Mouse (Mus musculus) forebrain, embryonic 14.5 days (tissue): ENCODE results near the gene Mroh2a. TPM values are rescaled to one million over a fixed set of nuclear protein-coding genes. Genes with fewer than 3 reads are reported as not detected.

Experiments
- ATAC-seq: fragments of 200-750 bp; cut with Nextera tagmentation; 2 replicates; pipeline ENCODE4 v1.8.0; 2017; ENCODE audit warnings: mild to moderate bottlenecking, moderate library complexity
- DNase-seq: peaks from one replicate; pipeline ENCODE4 v3.0.0-alpha.2; 2015; ENCODE audit warnings: low spot score
- H3K27ac ChIP-seq: fragments of 300-500 bp; sonication (generic); 2 replicates; pipeline ENCODE4 v1.5.1; 2014; ENCODE audit warnings: low read depth, mild to moderate bottlenecking, control low read depth, low read length, moderate library complexity
- H3K27me3 ChIP-seq: fragments of 300-500 bp; sonication (generic); replicated peaks from 2 replicates; pipeline ENCODE4 v1.6.1; 2014; ENCODE audit warnings: low read length, control low read depth, mixed read lengths; ENCODE audit not compliant: control insufficient read depth, insufficient read depth
- H3K36me3 ChIP-seq: fragments of 300-500 bp; sonication (generic); 2 replicates; pipeline ENCODE4 v1.6.1; 2014; ENCODE audit warnings: low read length, control low read depth; ENCODE audit not compliant: control insufficient read depth, insufficient read depth
- H3K4me1 ChIP-seq: fragments of 300-500 bp; sonication (generic); 2 replicates; pipeline ENCODE4 v1.6.1; 2014; ENCODE audit warnings: antibody characterized with exemption, low read length, control low read depth; ENCODE audit not compliant: control insufficient read depth, insufficient read depth
- H3K4me2 ChIP-seq: fragments of 300-500 bp; sonication (generic); 2 replicates; pipeline ENCODE4 v1.6.1; 2014; ENCODE audit warnings: mild to moderate bottlenecking, control low read depth, low read length
- H3K4me3 ChIP-seq: fragments of 300-500 bp; sonication (generic); 2 replicates; pipeline ENCODE4 v1.5.1; 2014; ENCODE audit warnings: low read depth, low read length, control low read depth
- H3K9ac ChIP-seq: fragments of 300-500 bp; sonication (generic); 2 replicates; pipeline ENCODE4 v1.6.1; 2014; ENCODE audit warnings: mild to moderate bottlenecking, low read length, control low read depth, moderate library complexity
- H3K9me3 ChIP-seq: fragments of 300-500 bp; sonication (generic); replicated peaks from 2 replicates; pipeline ENCODE4 v1.6.1; 2016; ENCODE audit warnings: low read length, control low read depth, mixed read lengths; ENCODE audit not compliant: control insufficient read depth
- WGBS: fragments of 180-500 bp; shearing (Covaris S2); extraction: QIAGEN DNeasy Blood & Tissue Kit; methylation state at CpG from one replicate; pipeline ENCODE4 v1.1.7; 2014; 5-methylcytosine and 5-hydroxymethylcytosine counted together
- polyA plus RNA-seq: library from polyadenylated mRNA; unstranded; fragments of >200 nt; fragmentation: Nextera tagmentation; extraction: Ambion mirVana; gene quantifications from 2 replicates; pipeline ENCODE4 v1.2.1, GENCODE M21; 2014

Mroh2a gene
- polyA plus RNA-seq, 1 experiment from 2014 or later = 1.7 TPM

DNA sequence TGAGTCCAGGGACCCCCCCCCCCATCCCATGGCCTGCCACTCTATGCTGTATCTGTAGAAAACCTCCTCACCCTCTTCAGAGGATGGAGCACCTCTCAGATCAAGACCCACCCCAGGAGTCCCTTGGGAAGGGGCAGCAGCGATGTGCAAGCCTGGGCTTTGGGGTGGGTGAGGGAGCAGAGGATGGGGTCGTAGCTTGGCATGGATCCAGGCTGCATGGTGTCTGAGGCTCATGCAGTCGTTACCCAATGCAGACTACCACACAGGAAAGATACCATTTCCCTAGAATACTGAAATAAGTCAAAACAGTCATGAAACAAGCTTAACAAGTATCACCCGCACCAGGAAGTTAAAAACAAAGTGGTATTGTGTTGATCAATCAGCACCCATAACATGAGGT is 21.9 kb downstream of the Mroh2a start:
- Histone ChIP-seq H3K4me2 (no peak overlapping the region), H3K4me3 (no peak overlapping the region), H3K27me3 (no peaks in the 10 kb centered on the region), H3K9me3 (peaks cover 93% of the 10 kb centered on the region), H3K4me1 (no peaks in the 10 kb centered on the region), H3K27ac (no peak overlapping the region), H3K36me3 (no peaks in the 10 kb centered on the region), H3K9ac (no peak overlapping the region)
- no peak for ATAC-seq
- DNase-seq = no peak
- WGBS = 68% methylated on average over 4 of the region's 4 CpGs

DNA sequence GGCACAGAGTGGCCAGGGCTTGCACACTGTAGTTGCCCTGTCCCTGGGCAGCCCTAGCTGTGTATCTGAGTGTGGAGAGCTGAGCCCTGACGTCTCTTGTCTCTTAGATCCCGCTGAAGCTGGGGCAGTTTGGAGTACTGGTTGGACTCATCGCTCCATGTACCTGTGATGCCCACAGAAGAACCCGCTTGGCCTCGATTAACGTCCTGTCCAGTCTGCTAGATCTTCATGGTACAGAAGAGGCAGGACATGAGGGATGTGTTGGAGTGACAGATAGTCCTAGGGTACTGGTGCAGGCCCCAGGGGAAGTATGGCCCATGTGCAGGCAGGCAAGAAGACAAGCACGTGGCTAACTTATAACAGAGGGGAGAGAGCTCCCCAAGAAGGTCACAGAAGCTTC is 22.8 kb downstream of the Mroh2a start:
- Histone ChIP-seq H3K4me1 (no peaks in the 10 kb centered on the region), H3K4me3 (no peak overlapping the region), H3K27ac (no peak overlapping the region), H3K9me3 (peaks cover 90% of the 10 kb centered on the region), H3K4me2 (no peak overlapping the region), H3K36me3 (no peaks in the 10 kb centered on the region), H3K27me3 (no peaks in the 10 kb centered on the region), H3K9ac (no peak overlapping the region)
- 80% methylated on average over 7 of the region's 7 CpGs for WGBS
- no peak for ATAC-seq
- no peak for DNase-seq

DNA sequence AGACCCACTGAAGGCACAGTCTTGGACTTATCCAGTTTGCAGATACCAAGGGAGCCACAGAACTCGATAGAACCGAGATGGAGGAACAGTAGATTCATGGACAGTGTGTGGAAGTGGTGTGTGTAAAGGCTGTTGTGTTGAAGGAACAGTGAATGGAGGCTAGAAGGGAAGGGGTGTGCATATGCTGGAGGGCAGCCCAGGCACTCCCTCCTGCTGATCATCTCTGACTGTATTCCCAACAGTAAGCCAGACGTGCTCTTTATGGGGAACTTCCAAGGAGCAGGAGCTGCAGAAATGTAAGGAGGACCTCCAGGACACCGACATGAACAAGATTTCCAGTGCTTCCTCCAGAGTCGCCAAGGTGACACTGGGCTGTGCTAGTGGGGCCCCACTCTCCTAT is 23.2 kb downstream of the Mroh2a start:
- H3K4me3 ChIP-seq = no peak overlapping the region
- no peak for DNase-seq
- peaks cover 90% of the 10 kb centered on the region for H3K9me3 ChIP-seq
- H3K4me1 ChIP-seq = no peaks in the 10 kb centered on the region
- no peak overlapping the region for H3K9ac ChIP-seq
- no peaks in the 10 kb centered on the region for H3K36me3 ChIP-seq
- no peak overlapping the region for H3K27ac ChIP-seq
- 83% methylated on average over 5 of the region's 5 CpGs for WGBS
- no peak overlapping the region for H3K4me2 ChIP-seq
- ATAC-seq = no peak
- no peaks in the 10 kb centered on the region for H3K27me3 ChIP-seq

DNA sequence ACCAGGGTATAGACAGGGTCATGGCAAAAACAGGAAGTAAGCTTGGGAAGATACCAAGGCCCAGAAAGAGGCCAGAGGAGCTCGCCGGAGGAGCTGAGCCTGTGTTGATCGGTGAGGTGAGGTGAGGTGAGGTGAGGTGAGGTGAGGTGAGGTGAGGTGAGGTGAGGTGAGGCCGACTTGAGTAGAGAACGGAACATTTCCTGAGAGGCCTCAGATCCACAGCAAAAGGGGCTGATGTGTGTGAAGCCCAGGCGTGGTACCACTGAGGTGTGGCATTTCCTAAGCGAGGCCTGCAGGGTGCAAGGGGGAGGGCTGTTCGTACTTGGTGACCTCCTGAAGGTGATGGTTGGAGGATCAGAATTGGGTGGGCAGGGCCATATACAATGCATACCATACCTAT is 26.3 kb downstream of the Mroh2a start:
- no peak overlapping the region for H3K9ac ChIP-seq
- DNase-seq (no peak), ATAC-seq (no peak)
- no peak overlapping the region for H3K4me3 ChIP-seq
- H3K27ac ChIP-seq = no peak overlapping the region
- no peak overlapping the region for H3K4me2 ChIP-seq
- H3K4me1 ChIP-seq = no peaks in the 10 kb centered on the region
- peaks cover 89% of the 10 kb centered on the region for H3K9me3 ChIP-seq
- H3K36me3 ChIP-seq = no peaks in the 10 kb centered on the region
- H3K27me3 ChIP-seq = no peaks in the 10 kb centered on the region
- 76% methylated on average over 8 of the region's 8 CpGs for whole genome bisulfite sequencing

DNA sequence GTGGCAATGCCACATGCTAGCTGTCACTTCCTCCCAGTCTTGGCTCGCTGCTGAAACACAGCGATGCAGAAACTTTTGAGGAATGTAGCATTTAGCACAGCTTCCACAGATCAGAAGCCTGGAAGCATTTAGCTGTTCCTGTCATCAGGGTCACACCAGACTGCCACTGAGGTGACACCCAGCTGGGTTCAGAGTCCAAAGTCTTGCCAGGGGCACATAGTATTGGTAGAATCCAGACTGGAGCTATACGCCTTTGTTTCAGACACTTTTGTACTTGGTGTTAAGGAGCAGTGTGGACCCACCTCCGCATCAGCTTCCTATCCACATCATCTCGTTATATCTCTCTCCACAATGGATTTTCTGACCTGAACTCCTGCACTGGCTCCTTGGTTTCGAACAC is 26.8 kb downstream of the Mroh2a start:
- 71% methylated on average over 6 of the region's 6 CpGs for whole genome bisulfite sequencing
- Histone ChIP-seq H3K4me3 (no peak overlapping the region), H3K9me3 (peaks cover 85% of the 10 kb centered on the region), H3K4me2 (no peak overlapping the region), H3K27ac (no peak overlapping the region), H3K9ac (no peak overlapping the region), H3K36me3 (no peaks in the 10 kb centered on the region), H3K4me1 (no peaks in the 10 kb centered on the region), H3K27me3 (no peaks in the 10 kb centered on the region)
- ATAC-seq (no peak), DNase-seq (no peak)

DNA sequence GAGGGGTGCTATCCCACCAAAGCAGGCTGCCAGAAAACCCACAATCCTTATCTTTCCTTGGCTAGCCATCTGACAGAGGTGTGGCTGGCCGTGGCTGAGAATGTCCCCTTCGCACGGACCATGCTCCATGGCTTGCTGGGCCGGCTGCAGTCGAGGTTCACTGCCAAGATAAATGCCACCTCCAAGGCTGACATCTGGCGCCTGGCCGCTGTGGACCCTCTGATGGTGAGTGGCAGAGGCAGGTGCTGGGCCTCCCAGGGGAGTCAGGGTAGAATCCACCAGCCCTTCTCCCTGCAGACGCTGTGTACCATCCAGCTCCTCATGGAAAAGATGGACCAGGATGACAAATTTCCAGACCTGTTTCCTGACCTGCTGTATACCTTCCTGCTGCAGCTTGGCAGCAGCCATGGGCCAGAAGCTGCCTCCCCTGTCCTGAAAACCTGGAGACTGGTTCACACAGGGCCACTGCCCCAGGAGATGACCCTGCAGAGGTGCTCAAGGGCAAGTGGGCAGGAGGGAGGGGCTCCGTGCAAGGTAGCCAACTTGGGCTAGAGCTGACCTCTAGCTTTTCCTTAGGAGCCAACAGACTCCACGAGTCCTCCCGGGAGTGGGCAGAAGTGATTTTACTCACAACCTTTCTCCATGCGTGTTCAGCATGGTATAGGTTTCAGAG is 28.1 kb downstream of the Mroh2a start:
- H3K4me3 ChIP-seq = no peak overlapping the region
- no peaks in the 10 kb centered on the region for H3K4me1 ChIP-seq
- no peak for DNase-seq
- H3K4me2 ChIP-seq = no peak overlapping the region
- no peak overlapping the region for H3K9ac ChIP-seq
- ATAC-seq = no peak
- H3K36me3 ChIP-seq = peaks cover 8% of the 10 kb centered on the region
- H3K27me3 ChIP-seq = no peaks in the 10 kb centered on the region
- H3K27ac ChIP-seq = no peak overlapping the region
- peaks cover 71% of the 10 kb centered on the region for H3K9me3 ChIP-seq
- 90% methylated on average over 12 of the region's 12 CpGs for WGBS

DNA sequence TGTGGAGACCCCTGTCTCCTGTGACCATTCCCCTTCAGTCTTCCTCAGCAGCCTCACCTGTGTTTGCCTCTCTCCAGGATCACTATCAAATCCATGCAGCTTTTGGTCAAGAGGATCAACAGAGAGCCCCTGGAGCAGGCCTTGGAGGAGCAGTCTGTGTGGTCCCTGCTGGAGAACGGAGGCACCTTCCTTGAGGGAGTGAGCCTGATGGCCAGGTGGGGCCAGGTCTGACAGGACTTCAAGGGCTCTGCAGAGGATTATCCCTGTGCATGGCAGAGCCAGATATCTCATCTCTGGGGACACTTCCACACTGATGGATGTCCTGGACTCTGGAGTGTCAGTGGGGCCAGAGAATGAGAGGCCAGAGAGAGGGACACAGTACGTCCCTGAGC is 28.7 kb downstream of the Mroh2a start:
- H3K27me3 ChIP-seq = no peaks in the 10 kb centered on the region
- WGBS = 57% methylated on average over 2 of the region's 2 CpGs
- H3K9ac ChIP-seq = no peak overlapping the region
- no peak overlapping the region for H3K27ac ChIP-seq
- no peak for ATAC-seq
- H3K4me3 ChIP-seq = no peak overlapping the region
- peaks cover 66% of the 10 kb centered on the region for H3K9me3 ChIP-seq
- no peaks in the 10 kb centered on the region for H3K4me1 ChIP-seq
- peaks cover 14% of the 10 kb centered on the region for H3K36me3 ChIP-seq
- DNase-seq = no peak
- no peak overlapping the region for H3K4me2 ChIP-seq

DNA sequence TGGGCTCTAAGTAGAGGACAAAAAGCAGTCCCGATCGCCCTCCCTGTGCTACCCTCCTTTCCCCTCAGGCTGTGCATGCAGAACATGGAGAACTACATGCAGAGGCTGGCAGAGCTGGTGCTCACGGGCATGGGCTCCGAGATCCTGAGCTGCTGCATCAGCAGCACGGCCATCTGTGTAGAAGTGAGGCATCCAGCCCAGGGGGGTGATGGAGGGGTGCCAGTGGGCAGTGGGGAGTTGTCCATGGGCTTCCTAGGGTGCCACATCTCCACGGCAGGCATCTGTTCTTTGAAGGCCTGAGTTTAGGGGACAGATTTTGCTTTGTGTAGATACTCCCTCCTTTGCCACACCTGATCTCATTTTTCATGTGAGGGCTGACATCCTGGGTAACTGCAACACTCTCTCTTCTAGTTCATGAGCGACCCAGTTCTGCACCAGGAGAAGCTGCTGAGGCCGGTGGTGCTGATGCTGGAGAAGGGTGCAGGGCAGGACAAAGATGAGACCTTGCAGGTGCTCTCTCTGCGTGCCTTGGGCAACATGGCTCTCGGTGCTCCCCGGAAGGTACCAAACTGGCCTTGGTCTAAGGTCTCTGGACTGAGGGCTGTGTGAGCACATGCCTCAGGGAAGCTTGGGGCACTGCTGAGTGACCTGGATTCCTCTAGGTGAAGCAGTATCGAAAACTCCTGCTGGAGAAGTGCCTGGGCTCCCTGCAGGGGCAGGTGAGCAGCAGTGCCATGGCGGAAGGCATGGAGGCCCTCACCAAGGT is 29.4 kb downstream of the Mroh2a start:
- H3K36me3 ChIP-seq = peaks cover 21% of the 10 kb centered on the region
- ATAC-seq (no peak), DNase-seq (no peak)
- H3K27ac ChIP-seq = no peak overlapping the region
- no peaks in the 10 kb centered on the region for H3K27me3 ChIP-seq
- no peak overlapping the region for H3K9ac ChIP-seq
- H3K4me1 ChIP-seq = no peaks in the 10 kb centered on the region
- 81% methylated on average over 13 of the region's 13 CpGs for WGBS
- peaks cover 58% of the 10 kb centered on the region for H3K9me3 ChIP-seq
- H3K4me2 ChIP-seq = no peak overlapping the region
- no peak overlapping the region for H3K4me3 ChIP-seq

DNA sequence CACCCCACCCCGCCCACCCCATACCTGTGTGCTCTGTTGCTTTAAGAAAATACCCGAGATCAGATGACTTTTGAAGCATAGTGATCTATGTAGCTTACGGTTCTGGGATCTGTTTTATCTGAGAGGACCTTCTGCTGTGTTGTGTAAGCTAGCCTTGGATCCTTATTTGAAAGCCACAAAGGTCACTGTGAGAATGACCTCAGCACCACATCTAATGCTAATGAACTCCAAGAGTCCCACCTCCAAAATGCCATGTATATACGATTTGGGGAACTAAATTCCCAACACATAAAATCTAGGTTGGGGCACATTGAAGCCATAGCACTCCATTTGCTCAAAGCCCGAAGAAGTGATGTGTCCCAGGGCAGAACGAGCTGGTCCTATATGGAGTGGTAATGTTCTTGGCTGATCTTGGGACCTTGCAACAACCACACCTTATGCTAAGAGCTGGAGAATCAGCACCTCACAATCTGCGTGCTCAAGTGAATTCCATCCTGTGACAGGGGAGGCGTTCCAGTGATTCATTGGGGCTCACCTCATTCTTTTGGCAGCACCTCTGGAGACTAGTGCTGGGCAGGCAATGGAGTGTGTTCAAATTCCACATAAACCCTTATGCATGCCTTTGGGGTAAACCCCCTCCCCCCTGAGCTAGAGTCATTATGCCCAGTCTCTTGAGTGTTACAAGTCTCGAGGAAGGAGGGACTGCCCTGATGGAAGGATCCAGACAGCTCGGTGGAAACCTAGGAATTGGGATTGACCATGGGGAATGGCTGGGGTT is 30.3 kb downstream of the Mroh2a start:
- H3K36me3 ChIP-seq = peaks cover 30% of the 10 kb centered on the region
- ATAC-seq = no peak
- 78% methylated on average over 10 of the region's 10 CpGs for WGBS

More for the DNA sequence above, 30.3 kb downstream of the Mroh2a start:
- H3K4me3 ChIP-seq = no peak overlapping the region
- H3K4me2 ChIP-seq = no peak overlapping the region
- H3K9ac ChIP-seq = no peak overlapping the region
- no peak overlapping the region for H3K27ac ChIP-seq
- no peaks in the 10 kb centered on the region for H3K4me1 ChIP-seq
- DNase-seq = no peak
- peaks cover 53% of the 10 kb centered on the region for H3K9me3 ChIP-seq
- no peaks in the 10 kb centered on the region for H3K27me3 ChIP-seq
